Mouse (Mus musculus): ENCODE data around the gene Ryk.
"Not testable (repeated sequence)": the region's sequence is repeated elsewhere in the genome, so short reads cannot be mapped to it uniquely, and the experiment has no call there.

Gene Ryk

GRCm38 (mm10) chr9:102904952-102905351 lies 70.2 kb downstream of the Ryk start:
- no peak for DNase-seq (ENCODE audit: low read depth, low spot score)

- DNase-seq (ENCODE audit: low read depth, low spot score), result no peak
These were observed 72.1 kb downstream of the Ryk start for GRCm38 (mm10) chr9:102906781-102907180.

- DNase-seq (ENCODE audit: low read depth, low spot score), result no peak
These were observed 73.0 kb downstream of the Ryk start for GRCm38 (mm10) chr9:102907521-102908246.

GRCm38 (mm10) chr9:102911526-102911925 lies 76.8 kb downstream of the Ryk start:
- no peak for DNase-seq (ENCODE audit: low read depth, low spot score)

GRCm38 (mm10) chr9:102912516-102913035 lies 77.9 kb downstream of the Ryk start:
- no peak for DNase-seq (ENCODE audit: low read depth, low spot score)

- DNase-seq (ENCODE audit: low read depth, low spot score), result not testable (repeated sequence)
These were observed 78.9 kb downstream of the Ryk start for GRCm38 (mm10) chr9:102913597-102913996.

GRCm38 (mm10) chr9:102914583-102914982 lies 79.9 kb downstream of the Ryk start:
- DNase-seq (ENCODE audit: low read depth, low spot score), result no peak

GRCm38 (mm10) chr9:102915292-102915854 lies 80.7 kb downstream of the Ryk start:
- no peak for DNase-seq (ENCODE audit: low read depth, low spot score)

- no peak for DNase-seq (ENCODE audit: low read depth, low spot score)
These were observed 81.4 kb downstream of the Ryk start for GRCm38 (mm10) chr9:102916076-102916475.

- DNase-seq (ENCODE audit: low read depth, low spot score), result no peak
These were observed 82.9 kb downstream of the Ryk start for GRCm38 (mm10) chr9:102917532-102918129.

GRCm38 (mm10) chr9:102919486-102919885 lies 84.8 kb downstream of the Ryk start:
- no peak for DNase-seq (ENCODE audit: low read depth, low spot score)

- DNase-seq (ENCODE audit: low read depth, low spot score), result no peak
These were observed 87.1 kb downstream of the Ryk start for GRCm38 (mm10) chr9:102921791-102922190.

- DNase-seq (ENCODE audit: low read depth, low spot score), result no peak
These were observed 88.2 kb downstream of the Ryk start for GRCm38 (mm10) chr9:102922866-102923434.

- DNase-seq (ENCODE audit: low read depth, low spot score), result no peak
These were observed 89.1 kb downstream of the Ryk start for GRCm38 (mm10) chr9:102923836-102924235.

- no peak for DNase-seq (ENCODE audit: low read depth, low spot score)
These were observed 90.1 kb downstream of the Ryk start for GRCm38 (mm10) chr9:102924627-102925316.

- no peak for DNase-seq (ENCODE audit: low read depth, low spot score)
These were observed 91.4 kb downstream of the Ryk start for GRCm38 (mm10) chr9:102926137-102926536.

GRCm38 (mm10) chr9:102929776-102930175 lies 95.1 kb downstream of the Ryk start:
- DNase-seq (ENCODE audit: low read depth, low spot score), result no peak

GRCm38 (mm10) chr9:102933925-102934721 lies 99.4 kb downstream of the Ryk start:
- no peak for DNase-seq (ENCODE audit: low read depth, low spot score)

- no peak for DNase-seq (ENCODE audit: low read depth, low spot score)
These were observed 107.5 kb downstream of the Ryk start for GRCm38 (mm10) chr9:102942221-102942620.

- DNase-seq (ENCODE audit: low read depth, low spot score), result no peak
These were observed 110.2 kb downstream of the Ryk start for GRCm38 (mm10) chr9:102944891-102945290.

- no peak for DNase-seq (ENCODE audit: low read depth, low spot score)
These were observed 111.8 kb downstream of the Ryk start for GRCm38 (mm10) chr9:102946469-102947015.
